8 mouse cellular contexts compared by ENCODE assay signal in the genomic region with DNA sequence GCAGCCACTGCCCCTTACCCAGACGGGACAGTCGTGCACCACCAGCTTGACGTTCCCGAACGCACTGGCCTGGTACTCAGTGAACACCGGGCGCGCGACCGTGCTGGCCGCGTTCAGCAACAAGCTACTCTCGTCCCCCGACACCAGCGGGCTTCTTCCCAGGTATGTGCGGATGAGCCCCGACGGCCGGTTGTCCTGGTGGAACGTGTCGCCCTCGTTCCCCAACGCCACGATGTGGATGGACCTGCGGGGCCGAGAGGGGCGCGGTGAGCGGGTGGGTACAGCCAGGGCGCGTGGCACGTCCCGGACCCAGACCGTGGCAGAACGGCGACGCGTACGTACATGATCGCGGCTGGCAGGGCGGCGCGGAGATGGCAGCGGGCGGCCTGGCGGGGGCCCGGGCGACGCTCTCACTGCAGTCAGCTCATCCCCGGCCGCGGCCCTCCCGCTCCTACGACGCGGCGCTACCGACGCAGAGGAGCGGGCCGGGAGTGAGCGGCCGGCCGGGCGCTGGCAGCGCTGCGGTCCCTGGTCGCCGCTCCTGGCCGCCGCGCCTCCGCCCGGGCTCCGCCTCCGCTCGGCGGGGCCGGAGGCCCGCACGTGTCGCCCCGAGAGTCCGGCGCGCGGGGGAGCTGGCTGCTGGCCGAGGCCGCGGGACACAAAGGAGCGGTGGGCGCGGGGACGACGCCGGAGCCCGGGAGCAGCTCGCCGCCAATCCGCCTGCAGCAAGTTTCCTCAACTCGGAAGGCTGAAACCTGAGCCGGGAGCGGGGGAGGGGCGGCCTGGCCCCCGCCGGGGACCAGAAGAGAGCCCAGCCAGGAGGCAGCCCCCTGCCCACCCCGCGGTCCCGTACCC. TPM values are rescaled to one million over a fixed set of nuclear protein-coding genes. Genes with fewer than 3 reads are reported as not detected.
A peak's percentile ranks its signal among the peaks of the same experiment; 100 is the strongest.
DNase-seq lines count a peak whose midpoint lies in the region; ATAC-seq and TF ChIP-seq lines count a peak whose summit lies in the region.

Gene Rhobtb3, minus strand, starts transcription at position 737 of the 855 bp plus-strand sequence.

- H3K9ac ChIP-seq in hindbrain, embryonic 15.5 days = peak within 1 kb of the TSS; percentile 84

- peak; percentile 92 for ATAC-seq in hindbrain, embryonic 15.5 days (ENCODE audit: low FRiP score, low read depth)

- intact Hi-C loops in gastrocnemius, adult 2 months (cut with DNase I) = loop anchor here (2.0 kb wide), 2 partner anchors 75 to 155 kb away; partner anchors contain the start of genes Arsk, Rfesd and Ttc37

- DNase-seq in adrenal gland, adult (ENCODE audit: inconsistent age in 2 of 2, low spot score in 1 of 2) = peak; percentile 81 to 91
- peak; percentile 63 to 68 for DNase-seq in cerebellum, postnatal 36 days
- peak; percentile 90 for DNase-seq in gastrocnemius, adult 2 months
- DNase-seq in layer of hippocampus, postnatal 36 days = peak; percentile 72 to 79
- DNase-seq in lung, postnatal 25 days (ENCODE audit: low spot score) = peak; percentile 42
- peak; percentile 49 for DNase-seq in retina, postnatal 7 days (ENCODE audit: low read depth, low spot score)
- peak; percentile 79 to 81 for DNase-seq in urinary bladder, postnatal 4 days (ENCODE audit: low spot score in 2 of 2)

- H3K27ac ChIP-seq in gastrocnemius, adult 2 months = peak within 1 kb of the TSS; percentile 96
- peak within 1 kb of the TSS; percentile 99 for H3K27ac ChIP-seq in hindbrain, embryonic 15.5 days (replicated peaks)

- WGBS in hindbrain, embryonic 15.5 days = under 1% methylated on average over 104 of the region's 110 CpGs

- peaks cover 25% of the 10 kb centered on the region for H3K4me1 ChIP-seq in hindbrain, embryonic 15.5 days (replicated peaks)

- no peaks in the 10 kb centered on the region for H3K27me3 ChIP-seq in hindbrain, embryonic 15.5 days

- no peak for TF ChIP-seq CTCF in gastrocnemius, adult 2 months (IDR thresholded peaks at IDR 0.05)

- peak within 1 kb of the TSS; percentile 67 for H3K4me2 ChIP-seq in hindbrain, embryonic 15.5 days

- peak within 1 kb of the TSS; percentile 97 for H3K4me3 ChIP-seq in gastrocnemius, adult 2 months
- H3K4me3 ChIP-seq in hindbrain, embryonic 15.5 days = peak within 1 kb of the TSS; percentile 67

- no peaks in the 10 kb centered on the region for H3K9me3 ChIP-seq in hindbrain, embryonic 15.5 days

- peaks cover 7% of the 10 kb centered on the region; the same call in 1 of the 2 replicates for H3K36me3 ChIP-seq in hindbrain, embryonic 15.5 days

RNA-seq across cellular contexts. Expression of gene Rhobtb3, which starts in this region (rescaled TPM):
- total RNA-seq in gastrocnemius, adult 2 months (2021) = 10 to 100 TPM; 16.7 to 16.9 TPM
- 21.0 and 22.0 TPM in 2 replicates for polyA plus RNA-seq in hindbrain, embryonic 15.5 days (2015; fragmentation: Nextera tagmentation; extraction: Ambion mirVana)
- 10 to 100 TPM; 16.7 to 17.7 TPM for total RNA-seq in layer of hippocampus, postnatal 36 days (2021)

Comparison
In these comparisons a context has a peak if more than half of its experiments do, and no peak if none do; other contexts are left out.
1. Peak in every context shown above with its lines: DNase-seq, ATAC-seq, H3K4me3 ChIP-seq and H3K27ac ChIP-seq.